Mouse (Mus musculus) heart, postnatal 4 days (tissue): ENCODE measurements at regions not wholly inside any gene's neighbourhood (a gene's known extent, or its start where the extent isn't known, plus 50 kb on each side); places are given as distances from the start of the nearest gene placed in this dataset.
"Not testable (repeated sequence)": the region's sequence is repeated elsewhere in the genome, so short reads cannot be mapped to it uniquely, and the experiment has no call there.

Source experiments
- DNase-seq: peaks from one replicate; pipeline ENCODE4 v3.0.0; 2021

GRCm38 (mm10) chr5:68252671-68253070 lies 221.0 kb downstream of the Grxcr1 start:
- DNase-seq = peak; percentile 63

DNA sequence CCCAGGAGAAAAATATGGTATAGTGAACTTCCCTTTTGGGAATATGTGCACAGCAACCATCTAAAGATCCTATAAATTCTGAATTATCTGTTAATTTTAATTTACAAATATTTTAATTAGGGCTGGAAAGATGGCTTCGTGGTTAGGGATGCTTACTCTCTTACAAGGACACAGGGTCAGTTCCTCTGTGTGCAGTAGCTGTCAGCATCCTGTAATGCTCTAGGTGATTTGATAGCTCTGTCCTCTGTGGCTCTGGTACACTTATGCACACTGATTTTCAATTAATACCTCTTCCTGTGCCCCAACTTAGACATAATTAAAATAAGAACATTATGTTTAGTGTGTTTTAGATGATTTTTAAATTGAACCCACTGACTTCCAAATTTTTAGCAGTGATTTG lies 221.8 kb downstream of the Grxcr1 start:
- no peak for DNase-seq

DNA sequence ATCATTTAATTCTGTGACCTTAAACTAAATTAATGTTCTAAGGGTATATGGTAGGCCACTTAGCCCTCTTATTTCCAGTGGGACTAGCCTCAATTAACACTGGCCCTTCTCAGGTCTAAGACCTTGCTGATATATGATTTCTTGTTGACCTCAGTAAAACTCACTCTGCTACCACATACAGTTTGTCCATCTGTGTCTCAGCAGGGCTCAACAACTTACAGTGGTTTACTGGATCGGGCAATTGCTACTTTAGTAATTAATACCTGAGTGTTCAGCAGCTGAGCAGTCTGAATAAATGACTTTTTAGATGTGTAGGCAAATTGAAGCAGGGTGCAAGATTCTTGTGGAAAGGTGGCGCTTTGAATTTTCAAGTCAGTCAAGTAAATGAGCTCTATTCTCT lies 222.5 kb downstream of the Grxcr1 start:
- DNase-seq = no peak

GRCm38 (mm10) chr5:68264206-68264605 lies 232.6 kb downstream of the Grxcr1 start:
- no peak for DNase-seq

GRCm38 (mm10) chr5:68274271-68274670 lies 242.6 kb downstream of the Grxcr1 start:
- DNase-seq = no peak

DNA sequence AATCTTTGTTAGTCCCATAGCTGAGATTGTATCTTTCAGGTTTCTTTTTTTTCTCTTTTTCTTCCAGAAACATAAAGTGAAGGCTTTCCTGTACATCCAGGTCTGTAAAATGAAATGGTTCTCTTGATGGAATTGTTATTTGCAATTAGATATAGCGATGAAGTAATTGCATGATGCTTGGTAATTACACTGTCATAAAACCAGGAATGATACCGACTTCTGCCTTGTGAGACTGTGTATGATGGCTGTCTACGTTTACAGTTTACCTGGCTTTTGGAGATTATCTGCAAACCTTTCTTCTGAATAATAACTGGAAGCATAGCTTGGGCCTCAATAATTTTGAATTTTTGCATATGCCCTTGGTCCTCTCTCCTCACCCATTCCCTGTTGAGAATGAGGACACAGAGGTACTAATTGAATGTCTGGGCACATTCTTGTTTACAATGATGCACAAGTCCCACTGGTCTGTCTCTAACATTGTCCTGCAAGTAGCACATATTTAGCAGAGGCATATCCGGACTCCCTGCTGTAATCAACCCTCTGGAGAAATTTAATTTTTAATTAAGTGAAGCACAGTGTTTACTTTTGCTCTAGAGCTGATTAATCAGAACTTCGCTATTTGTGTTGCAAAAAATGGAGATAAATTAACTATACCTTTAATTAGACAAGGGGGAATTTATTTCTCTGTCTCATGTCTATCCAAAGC lies 244.1 kb downstream of the Grxcr1 start:
- no peak for DNase-seq

DNA sequence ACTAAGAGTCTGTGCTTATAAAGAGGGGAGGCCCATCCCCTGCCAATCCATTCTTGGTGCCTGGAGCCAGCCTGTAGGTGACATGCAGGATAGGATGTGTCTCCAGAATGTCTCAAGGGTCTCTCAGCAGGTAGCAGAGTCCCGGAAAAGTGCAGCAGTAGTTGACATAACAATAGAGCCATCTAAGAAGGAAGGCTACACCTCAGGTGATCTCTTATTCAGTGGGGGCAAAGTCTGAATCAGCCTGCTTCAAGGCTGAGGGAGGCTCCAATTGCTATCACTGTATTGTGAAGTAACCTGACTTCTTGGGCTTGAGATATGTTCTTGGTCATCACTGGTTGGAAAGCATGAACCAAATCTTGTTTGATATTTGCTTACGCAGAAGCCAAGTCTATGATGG lies 264.1 kb downstream of the Grxcr1 start:
- not testable (repeated sequence) for DNase-seq

GRCm38 (mm10) chr5:68313187-68313586 lies 281.6 kb downstream of the Grxcr1 start:
- DNase-seq = no peak

- no peak for DNase-seq
These were observed 287.3 kb downstream of the Grxcr1 start for GRCm38 (mm10) chr5:68318979-68319378.

DNA sequence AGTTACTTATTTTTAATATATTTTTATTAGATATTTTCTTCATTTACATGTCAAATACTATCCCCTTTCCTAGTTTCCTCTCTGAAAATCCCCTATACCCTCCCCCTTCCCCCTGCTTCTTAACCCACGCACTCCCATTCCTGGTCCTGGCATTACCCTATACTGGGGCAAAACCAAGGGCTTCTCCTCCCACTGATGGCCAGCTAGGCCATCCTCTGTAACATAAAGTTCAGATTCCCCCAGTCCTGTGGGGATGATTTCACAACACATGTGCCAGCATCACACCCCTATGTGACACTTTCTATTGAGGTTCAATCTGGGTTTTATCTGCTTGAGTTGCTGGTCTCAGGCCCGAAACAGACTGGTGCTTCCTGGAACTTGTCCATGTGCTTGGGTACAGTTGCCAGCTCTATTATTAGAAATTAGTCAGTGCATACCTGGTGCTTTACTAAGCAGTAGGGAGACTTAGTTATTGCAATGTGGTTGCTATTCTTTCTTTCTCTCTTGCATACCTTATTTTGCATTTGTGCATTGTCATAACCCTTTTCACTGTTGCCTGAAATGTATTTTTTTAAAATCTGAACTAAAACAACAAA lies 295.5 kb downstream of the Grxcr1 start:
- DNase-seq = peak; percentile 77

DNA sequence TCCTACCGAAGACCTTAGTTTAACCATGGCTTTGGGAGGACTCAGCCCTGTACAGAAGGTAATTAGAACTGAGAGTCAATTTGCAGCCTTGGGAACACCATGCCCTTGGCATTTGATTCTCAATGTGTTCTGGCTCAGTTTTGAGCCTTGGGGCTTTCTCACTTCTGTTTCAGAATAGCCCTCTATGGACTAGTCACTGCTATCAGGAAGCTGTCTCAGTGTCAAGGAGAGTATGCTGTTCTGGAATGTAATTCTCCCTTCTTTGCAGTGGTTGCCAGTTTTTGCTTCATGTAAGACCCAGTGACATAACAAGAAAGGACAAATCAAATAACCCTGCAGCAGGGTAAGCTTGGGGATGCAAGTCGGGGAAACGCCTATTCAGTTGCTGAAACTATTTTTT lies 297.7 kb downstream of the Grxcr1 start:
- DNase-seq = no peak

DNA sequence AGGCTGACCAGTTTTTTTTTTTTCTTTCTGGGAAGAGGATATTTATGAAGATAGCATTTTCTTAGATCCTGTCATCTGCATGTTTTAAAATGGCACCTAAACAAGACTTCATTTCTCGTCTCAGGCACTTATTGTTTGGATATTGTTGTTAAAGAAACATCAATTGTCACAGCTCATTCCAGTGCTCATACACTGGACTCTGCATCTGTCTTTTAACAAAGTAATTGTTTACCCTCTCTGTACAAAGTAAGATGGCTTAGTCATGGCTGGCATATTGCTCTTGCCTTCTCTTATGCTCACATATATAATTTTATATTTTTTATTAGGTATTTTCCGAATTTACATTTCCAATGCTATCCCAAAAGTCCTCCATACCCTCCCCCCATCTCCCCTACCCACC lies 298.2 kb downstream of the Grxcr1 start:
- no peak for DNase-seq

- DNase-seq = no peak
These were observed 319.3 kb downstream of the Grxcr1 start for GRCm38 (mm10) chr5:68350921-68351320.

DNA sequence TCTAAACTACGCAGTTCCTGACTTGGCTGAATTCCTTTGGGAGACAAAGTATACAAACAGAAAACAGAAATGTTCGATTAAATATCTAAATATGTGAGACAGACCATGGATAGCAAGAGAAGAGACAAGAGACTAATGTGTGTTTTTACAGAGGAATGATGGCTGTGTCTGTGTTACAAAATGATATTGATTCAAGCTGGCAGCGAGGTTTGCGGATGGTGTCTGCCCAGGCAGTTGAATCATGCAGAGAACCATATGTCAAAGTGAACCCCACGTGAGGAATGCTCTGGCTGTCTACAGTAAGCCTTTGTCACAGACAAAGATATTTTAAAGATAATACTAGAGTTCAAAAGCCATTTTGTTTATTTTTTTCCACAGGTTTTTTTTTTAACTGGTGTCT lies 320.2 kb downstream of the Grxcr1 start:
- DNase-seq = no peak

DNA sequence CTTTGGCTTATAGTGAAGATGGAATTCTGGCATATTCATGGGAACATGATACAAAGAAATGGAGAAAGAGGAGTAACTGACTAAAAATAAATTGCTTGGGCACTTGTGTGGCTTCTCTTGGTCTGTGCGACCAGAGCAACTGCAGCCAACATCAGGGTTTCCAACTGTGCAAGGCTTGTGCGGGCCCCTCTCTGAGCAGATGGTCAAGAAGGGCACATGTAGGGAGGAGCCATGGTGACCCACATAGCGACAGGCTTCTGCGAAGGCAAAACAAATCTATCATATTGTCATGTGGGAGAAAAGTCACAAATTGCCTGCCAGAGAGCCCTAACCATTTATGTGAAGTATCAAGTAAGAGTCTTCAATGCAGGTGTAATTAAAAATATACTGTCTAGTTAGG lies 321.6 kb downstream of the Grxcr1 start:
- no peak for DNase-seq

- not testable (repeated sequence) for DNase-seq
These were observed 322.2 kb downstream of the Grxcr1 start for GRCm38 (mm10) chr5:68353816-68354215.

DNA sequence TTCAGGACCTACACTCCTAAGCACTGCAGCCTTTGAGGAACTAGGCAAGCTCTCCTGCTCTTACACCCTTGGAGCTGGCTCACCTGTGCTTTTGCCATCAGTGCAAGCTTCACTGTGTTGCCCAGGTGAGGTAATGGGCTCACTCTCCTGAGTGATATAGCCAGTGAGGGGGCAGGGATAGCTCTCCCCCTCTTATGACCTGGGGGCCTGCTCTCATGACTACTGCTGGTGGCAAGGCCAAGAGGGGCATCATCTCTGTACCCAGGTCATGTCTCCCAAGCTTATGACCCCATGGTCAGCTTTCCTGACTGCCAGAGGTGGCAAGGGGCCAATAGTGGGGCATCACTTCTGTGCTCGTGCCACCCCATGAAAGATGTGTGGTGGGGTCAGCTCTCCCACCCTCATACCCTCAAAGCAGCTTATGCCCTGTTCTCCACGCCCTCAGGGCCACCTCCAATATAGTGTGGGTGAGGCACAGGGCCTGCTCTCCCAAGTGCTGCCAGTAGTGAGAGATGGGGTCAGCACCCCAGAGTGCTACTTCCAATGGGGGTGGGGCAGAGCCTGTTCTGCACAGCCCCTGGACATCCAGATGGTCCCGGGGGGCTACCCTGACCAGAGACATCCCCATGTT lies 330.1 kb downstream of the Grxcr1 start:
- no peak for DNase-seq

DNA sequence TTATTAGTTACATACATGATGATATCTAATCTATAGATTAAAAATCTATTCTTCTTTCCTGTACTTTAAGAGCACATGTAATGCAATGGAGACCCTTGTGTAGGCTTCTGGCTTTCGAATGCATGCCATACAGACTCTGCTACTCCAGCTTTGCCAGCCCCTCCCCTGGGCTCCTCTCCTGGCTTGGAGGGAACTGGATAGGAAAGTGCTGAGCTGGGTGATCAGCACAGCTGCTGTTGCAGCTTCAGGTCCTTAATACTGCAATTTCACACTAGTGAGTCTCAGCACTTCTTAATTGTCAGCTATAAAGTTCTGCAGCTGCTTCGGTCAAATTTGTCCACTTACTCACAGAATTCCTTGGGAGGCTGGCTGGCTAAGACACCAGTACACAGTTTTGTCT lies 341.4 kb downstream of the Grxcr1 start:
- DNase-seq = no peak
